Mouse (Mus musculus) hindbrain, embryonic 14.5 days (tissue): ENCODE data around the gene A430005L14Rik. TPM values are rescaled to one million over a fixed set of nuclear protein-coding genes. Genes with fewer than 3 reads are reported as not detected.

ENCODE experiments used
- ATAC-seq: fragments of 200-750 bp; cut with Nextera tagmentation; 2 replicates; pipeline ENCODE4 v1.8.0; 2017; ENCODE audit warnings: moderate number of reproducible peaks, mild to moderate bottlenecking, moderate TSS enrichment, moderate library complexity; ENCODE audit not compliant: low FRiP score
- DNase-seq: peaks from one replicate; pipeline ENCODE4 v3.0.0-alpha.2; 2015; ENCODE audit warnings: low spot score
- H3K27ac ChIP-seq: fragments of 300-500 bp; sonication (generic); 2 replicates; pipeline ENCODE4 v1.5.1; 2014; ENCODE audit warnings: mild to moderate bottlenecking, moderate library complexity
- H3K27me3 ChIP-seq: fragments of 300-500 bp; sonication (generic); 2 replicates; pipeline ENCODE4 v1.6.1; 2014; ENCODE audit warnings: mild to moderate bottlenecking, low read length, mixed read lengths; ENCODE audit not compliant: control insufficient read depth, insufficient read depth
- H3K36me3 ChIP-seq: fragments of 300-500 bp; sonication (generic); replicated peaks from 2 replicates; pipeline ENCODE4 v1.6.1; 2014; ENCODE audit not compliant: control insufficient read depth, insufficient read depth
- H3K4me1 ChIP-seq: fragments of 300-500 bp; sonication (generic); replicated peaks from 2 replicates; pipeline ENCODE4 v1.6.1; 2014; ENCODE audit warnings: antibody characterized with exemption, low read length, mixed read lengths; ENCODE audit not compliant: control insufficient read depth, insufficient read depth
- H3K4me2 ChIP-seq: fragments of 300-500 bp; sonication (generic); replicated peaks from 2 replicates; pipeline ENCODE4 v1.6.1; 2014; ENCODE audit warnings: mild to moderate bottlenecking, moderate library complexity
- H3K4me3 ChIP-seq: fragments of 300-500 bp; sonication (generic); replicated peaks from 2 replicates; pipeline ENCODE4 v1.5.1; 2014; ENCODE audit warnings: mild to moderate bottlenecking, low read length
- H3K9ac ChIP-seq: fragments of 300-500 bp; sonication (generic); 2 replicates; pipeline ENCODE4 v1.6.1; 2014
- H3K9me3 ChIP-seq: fragments of 300-500 bp; sonication (generic); 2 replicates; pipeline ENCODE4 v1.6.1; 2016; ENCODE audit warnings: low read length; ENCODE audit not compliant: control insufficient read depth
- WGBS: fragments of 180-500 bp; shearing (Covaris S2); extraction: QIAGEN DNeasy Blood & Tissue Kit; methylation state at CpG from one replicate; pipeline ENCODE4 v1.1.7; 2014; 5-methylcytosine and 5-hydroxymethylcytosine counted together
- polyA plus RNA-seq: library from polyadenylated mRNA; unstranded; fragments of >200 nt; fragmentation: Nextera tagmentation; extraction: Ambion mirVana; gene quantifications from 2 replicates; pipeline ENCODE4 v1.2.1, GENCODE M21; 2014

Gene A430005L14Rik
- polyA plus RNA-seq, 1 experiment from 2014 or later: 60.5 TPM

GRCm38 (mm10) chr4:153929921-153930320 is 27.1 kb upstream of the A430005L14Rik start:
- no peaks in the 10 kb centered on the region for H3K9me3 ChIP-seq
- H3K4me3 ChIP-seq: no peak overlapping the region
- H3K4me1 ChIP-seq: no peaks in the 10 kb centered on the region
- DNase-seq (no peak), ATAC-seq (0 out of 2 replicates have a peak, but pooled peaks have one; percentile 11)
- WGBS: 49% methylated on average over 4 of the region's 4 CpGs
- no peak overlapping the region for H3K27ac ChIP-seq
- H3K4me2 ChIP-seq: no peak overlapping the region
- H3K36me3 ChIP-seq: no peaks in the 10 kb centered on the region
- no peak overlapping the region for H3K9ac ChIP-seq
- no peaks in the 10 kb centered on the region for H3K27me3 ChIP-seq

- no peak for ATAC-seq
- 53% methylated on average over 4 of the region's 4 CpGs for WGBS
- no peak overlapping the region for H3K27ac ChIP-seq
Measured at GRCm38 (mm10) chr4:153943243-153943642, 13.8 kb upstream of the A430005L14Rik start.

GRCm38 (mm10) chr4:153944261-153944660 is 12.8 kb upstream of the A430005L14Rik start:
- no peak overlapping the region for H3K9ac ChIP-seq
- H3K9me3 ChIP-seq: no peaks in the 10 kb centered on the region
- ATAC-seq (no peak), DNase-seq (no peak)
- 52% methylated on average over 6 of the region's 6 CpGs for WGBS
- H3K4me1 ChIP-seq: no peaks in the 10 kb centered on the region
- no peak overlapping the region for H3K4me3 ChIP-seq
- no peak overlapping the region for H3K4me2 ChIP-seq
- no peak overlapping the region for H3K27ac ChIP-seq
- no peaks in the 10 kb centered on the region for H3K27me3 ChIP-seq
- no peaks in the 10 kb centered on the region for H3K36me3 ChIP-seq

More at GRCm38 (mm10) chr4:153943243-153943642, 13.8 kb upstream of the A430005L14Rik start:
- no peaks in the 10 kb centered on the region for H3K27me3 ChIP-seq
- H3K4me3 ChIP-seq: no peak overlapping the region
- no peak overlapping the region for H3K9ac ChIP-seq
- H3K9me3 ChIP-seq: no peaks in the 10 kb centered on the region
- peak; percentile 65 for DNase-seq
- no peaks in the 10 kb centered on the region for H3K36me3 ChIP-seq
- H3K4me1 ChIP-seq: no peaks in the 10 kb centered on the region
- H3K4me2 ChIP-seq: no peak overlapping the region

GRCm38 (mm10) chr4:153945741-153946140 is 11.3 kb upstream of the A430005L14Rik start:
- ATAC-seq: no peak
- no peaks in the 10 kb centered on the region for H3K36me3 ChIP-seq
- H3K27me3 ChIP-seq: no peaks in the 10 kb centered on the region
- H3K27ac ChIP-seq: no peak overlapping the region
- DNase-seq: no peak
- WGBS: 81% methylated on average over 6 of the region's 6 CpGs
- no peaks in the 10 kb centered on the region for H3K4me1 ChIP-seq
- no peak overlapping the region for H3K4me3 ChIP-seq
- H3K9me3 ChIP-seq: no peaks in the 10 kb centered on the region
- no peak overlapping the region for H3K4me2 ChIP-seq
- H3K9ac ChIP-seq: no peak overlapping the region

- Histone ChIP-seq H3K4me1 (no peaks in the 10 kb centered on the region), H3K4me3 (no peak overlapping the region), H3K27me3 (no peaks in the 10 kb centered on the region), H3K36me3 (no peaks in the 10 kb centered on the region), H3K9ac (no peak overlapping the region), H3K4me2 (0 out of 2 replicates have a peak overlapping the region, but pooled peaks have one; percentile 6), H3K27ac (no peak overlapping the region), H3K9me3 (no peaks in the 10 kb centered on the region)
- ATAC-seq: no peak
- WGBS: 75% methylated on average over 2 of the region's 2 CpGs
- DNase-seq: no peak
Measured at GRCm38 (mm10) chr4:153950372-153950771, 6.7 kb upstream of the A430005L14Rik start.

GRCm38 (mm10) chr4:153951150-153951549 is 5.9 kb upstream of the A430005L14Rik start:
- H3K4me2 ChIP-seq: no peak overlapping the region
- no peak for ATAC-seq

GRCm38 (mm10) chr4:153951692-153952091 is 5.3 kb upstream of the A430005L14Rik start:
- Histone ChIP-seq H3K36me3 (no peaks in the 10 kb centered on the region), H3K4me1 (peaks cover 4% of the 10 kb centered on the region; the same call in 1 of the 2 replicates), H3K9me3 (no peaks in the 10 kb centered on the region), H3K9ac (no peak overlapping the region), H3K27ac (peak overlapping the region; percentile 38; the same call in 1 of the 2 replicates), H3K27me3 (no peaks in the 10 kb centered on the region), H3K4me3 (no peak overlapping the region), H3K4me2 (no peak overlapping the region)
- no peak for ATAC-seq
- WGBS: 18% methylated on average over 5 of the region's 5 CpGs
- DNase-seq: no peak

More at GRCm38 (mm10) chr4:153951150-153951549, 5.9 kb upstream of the A430005L14Rik start:
- Histone ChIP-seq H3K36me3 (no peaks in the 10 kb centered on the region), H3K27me3 (no peaks in the 10 kb centered on the region), H3K4me3 (no peak overlapping the region), H3K4me1 (0 out of 2 replicates have a peak, but pooled peaks cover 4% of the 10 kb centered on the region), H3K9me3 (no peaks in the 10 kb centered on the region), H3K9ac (no peak overlapping the region), H3K27ac (no peak overlapping the region)
- WGBS: 59% methylated on average over 3 of the region's 3 CpGs
- no peak for DNase-seq

- WGBS: 70% methylated on average over 8 of the region's 8 CpGs
- H3K9ac ChIP-seq: no peak overlapping the region
- no peak overlapping the region for H3K4me2 ChIP-seq
- ATAC-seq (no peak), DNase-seq (no peak)
- H3K27me3 ChIP-seq: no peaks in the 10 kb centered on the region
- peaks cover 11% of the 10 kb centered on the region for H3K36me3 ChIP-seq
- no peaks in the 10 kb centered on the region for H3K9me3 ChIP-seq
- H3K27ac ChIP-seq: peak overlapping the region; percentile 29; the same call in 1 of the 2 replicates
- peaks cover 16% of the 10 kb centered on the region for H3K4me1 ChIP-seq
- no peak overlapping the region for H3K4me3 ChIP-seq
Measured at GRCm38 (mm10) chr4:153955651-153956050, 1.4 kb upstream of the A430005L14Rik start.

- Histone ChIP-seq H3K9me3 (no peaks in the 10 kb centered on the region), H3K4me1 (peaks cover 16% of the 10 kb centered on the region), H3K27me3 (no peaks in the 10 kb centered on the region), H3K36me3 (peaks cover 31% of the 10 kb centered on the region), H3K4me3 (peak overlapping the region; percentile 83), H3K27ac (peak overlapping the region; percentile 85), H3K9ac (peak overlapping the region; percentile 92), H3K4me2 (peak overlapping the region; percentile 90)
- under 1% methylated on average over 36 of the region's 37 CpGs for WGBS
- ATAC-seq: peak; percentile 55
- DNase-seq: peak; percentile 24
Measured at GRCm38 (mm10) chr4:153957444-153958250, 610 bp downstream of the A430005L14Rik start.
